Mouse (Mus musculus): ENCODE measurements at regions not wholly inside any gene's neighbourhood (a gene's known extent, or its start where the extent isn't known, plus 50 kb on each side); places are given as distances from the start of the nearest gene placed in this dataset.

DNA sequence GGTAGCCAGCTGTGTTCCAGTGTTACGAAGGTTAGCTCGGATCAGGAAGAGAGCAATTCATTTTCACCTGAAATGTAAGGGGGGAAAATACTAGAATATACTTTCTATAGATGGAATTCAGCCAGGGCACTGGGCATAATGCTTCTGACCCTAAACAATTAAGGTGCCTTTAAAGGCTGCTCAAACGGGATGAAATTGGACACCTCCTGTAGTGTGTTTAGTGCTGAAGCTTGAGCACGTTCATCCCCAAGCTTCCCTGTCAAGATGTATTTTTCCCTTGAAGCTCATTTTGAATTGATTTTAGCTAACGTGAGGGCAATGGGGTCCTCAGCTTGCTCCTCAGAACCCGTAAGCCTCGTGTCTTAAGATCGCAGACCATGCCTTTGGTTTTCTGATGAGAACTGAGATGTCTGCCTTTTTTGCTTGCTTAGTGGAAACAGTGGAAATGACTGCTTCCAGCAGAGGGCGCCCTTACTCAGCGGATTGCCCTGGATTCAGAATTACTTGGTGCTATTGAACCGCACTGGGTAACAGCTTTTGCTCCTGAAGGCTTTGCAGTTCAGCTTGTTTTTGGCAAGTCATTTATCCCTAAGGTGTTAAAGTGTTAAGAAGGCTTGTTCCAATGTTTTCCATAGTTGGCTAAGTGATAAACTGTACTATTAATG is 74.6 kb upstream of the Fermt1 start:
- Histone ChIP-seq H3K4me1 (no peaks in the 10 kb centered on the region), H3K9me3 (no peaks in the 10 kb centered on the region), H3K36me3 (replicated peaks; ENCODE audit: low read length) (no peaks in the 10 kb centered on the region), H3K4me3 (replicated peaks) (no peak overlapping the region), H3K27me3 (replicated peaks) (no peaks in the 10 kb centered on the region)
- TF ChIP-seq GATA1 (IDR thresholded peaks at IDR 0.05; ENCODE audit: borderline replicate concordance, low read length) (no peak), FLI1 (IDR thresholded peaks at IDR 0.05; ENCODE audit: low read length) (no peak)

DNA sequence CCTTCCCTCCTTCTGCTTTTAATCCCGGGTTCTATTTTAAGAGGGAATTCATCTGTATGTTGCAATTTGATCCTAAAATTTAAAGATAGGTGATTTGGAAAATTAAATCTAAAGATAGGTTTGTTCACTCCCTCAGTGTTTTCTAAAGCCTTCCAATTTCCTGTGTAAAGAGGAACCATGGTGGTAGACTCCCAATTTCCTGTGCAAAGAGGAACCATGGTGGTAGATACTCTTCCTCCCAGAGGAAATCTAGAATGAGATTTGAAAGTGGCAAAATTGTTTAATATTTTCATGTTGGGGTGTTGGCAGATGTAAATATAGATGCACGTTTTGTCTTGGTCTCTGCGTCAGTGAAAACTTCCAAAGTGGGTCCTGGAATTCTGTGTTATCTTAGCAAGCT is 75.5 kb upstream of the Fermt1 start:
- H3K9me3 ChIP-seq: no peaks in the 10 kb centered on the region
- H3K4me1 ChIP-seq: no peaks in the 10 kb centered on the region
- no peak for TF ChIP-seq GATA1 (IDR thresholded peaks at IDR 0.05; ENCODE audit: borderline replicate concordance, low read length)
- TF ChIP-seq FLI1 (IDR thresholded peaks at IDR 0.05; ENCODE audit: low read length): no peak
- no peak overlapping the region for H3K4me3 ChIP-seq (replicated peaks)
- H3K36me3 ChIP-seq (replicated peaks; ENCODE audit: low read length): no peaks in the 10 kb centered on the region
- no peaks in the 10 kb centered on the region for H3K27me3 ChIP-seq (replicated peaks)

DNA sequence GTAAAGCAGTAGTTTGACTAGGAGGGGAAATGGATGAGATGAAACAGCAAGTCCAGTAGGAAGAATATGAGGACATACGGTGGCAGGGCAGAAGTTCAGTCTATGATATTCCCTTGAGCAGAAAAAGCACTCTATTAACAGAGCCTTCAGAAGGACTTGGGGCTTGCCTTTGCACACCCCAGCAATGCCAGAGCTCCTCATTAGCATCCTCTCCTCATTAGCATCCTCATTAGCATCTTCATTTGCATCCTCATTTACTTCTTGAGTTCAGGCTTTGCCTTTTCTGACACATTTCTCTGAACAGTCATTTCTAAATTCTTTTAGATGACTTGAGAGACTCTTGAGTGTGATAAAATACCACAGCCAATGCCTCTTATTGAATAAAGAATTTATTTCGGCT is 81.3 kb upstream of the Fermt1 start:
- H3K36me3 ChIP-seq (replicated peaks; ENCODE audit: low read length): no peaks in the 10 kb centered on the region
- H3K9me3 ChIP-seq: peaks cover 3% of the 10 kb centered on the region
- TF ChIP-seq FLI1 (IDR thresholded peaks at IDR 0.05; ENCODE audit: low read length) (no peak), GATA1 (IDR thresholded peaks at IDR 0.05; ENCODE audit: borderline replicate concordance, low read length) (no peak)
- H3K4me3 ChIP-seq (replicated peaks): no peak overlapping the region
- H3K4me1 ChIP-seq: no peaks in the 10 kb centered on the region
- no peaks in the 10 kb centered on the region for H3K27me3 ChIP-seq (replicated peaks)

DNA sequence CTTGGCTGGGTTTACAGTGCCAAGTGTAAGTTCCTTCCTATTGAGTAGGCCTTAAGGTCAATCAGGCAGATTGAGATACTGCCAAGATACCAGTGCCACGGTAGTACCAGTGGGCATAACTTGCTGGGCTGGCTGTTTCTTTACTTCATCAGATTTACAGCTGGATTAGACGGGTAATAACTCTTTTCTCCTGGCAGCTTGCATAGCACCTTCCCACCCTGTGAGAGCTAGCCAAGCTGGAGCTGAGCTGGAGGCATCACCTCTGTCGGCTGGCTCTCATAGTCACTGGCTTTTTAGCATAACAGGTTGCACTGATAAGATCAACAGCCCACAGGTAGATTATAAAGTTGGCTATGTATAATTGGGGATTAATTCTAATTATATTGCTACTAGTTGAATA is 89.7 kb upstream of the Fermt1 start:
- H3K27me3 ChIP-seq (replicated peaks): no peaks in the 10 kb centered on the region
- TF ChIP-seq GATA1 (IDR thresholded peaks at IDR 0.05; ENCODE audit: borderline replicate concordance, low read length) (no peak), FLI1 (IDR thresholded peaks at IDR 0.05; ENCODE audit: low read length) (no peak)
- H3K4me3 ChIP-seq (replicated peaks): no peak overlapping the region
- no peaks in the 10 kb centered on the region for H3K9me3 ChIP-seq
- H3K4me1 ChIP-seq: no peaks in the 10 kb centered on the region
- H3K36me3 ChIP-seq (replicated peaks; ENCODE audit: low read length): no peaks in the 10 kb centered on the region

DNA sequence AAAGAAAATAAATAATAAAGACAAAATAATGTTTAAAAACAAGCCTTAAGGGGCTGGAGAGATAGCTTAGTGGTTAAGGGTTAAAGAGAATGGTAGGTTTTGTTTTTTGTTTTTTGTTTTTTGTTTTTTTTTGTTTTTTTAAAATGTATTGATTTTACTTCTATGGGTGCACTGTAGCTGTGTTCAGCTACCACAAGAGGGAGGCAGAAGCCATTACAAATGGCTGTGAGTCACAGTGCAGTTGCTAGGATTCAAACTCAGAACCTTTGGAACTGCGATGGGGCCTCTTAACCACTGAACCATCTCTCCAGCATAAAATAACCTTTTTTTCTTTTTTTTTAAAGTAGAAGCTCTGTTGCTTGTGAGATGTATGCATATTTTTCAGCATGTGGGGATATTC is 95.0 kb upstream of the Fermt1 start:
- H3K4me1 ChIP-seq: no peaks in the 10 kb centered on the region
- no peak for TF ChIP-seq FLI1 (IDR thresholded peaks at IDR 0.05; ENCODE audit: low read length)
- no peak for TF ChIP-seq GATA1 (IDR thresholded peaks at IDR 0.05; ENCODE audit: borderline replicate concordance, low read length)
- no peak overlapping the region for H3K4me3 ChIP-seq (replicated peaks)
- no peaks in the 10 kb centered on the region for H3K9me3 ChIP-seq
- no peaks in the 10 kb centered on the region for H3K36me3 ChIP-seq (replicated peaks; ENCODE audit: low read length)
- no peaks in the 10 kb centered on the region for H3K27me3 ChIP-seq (replicated peaks)

DNA sequence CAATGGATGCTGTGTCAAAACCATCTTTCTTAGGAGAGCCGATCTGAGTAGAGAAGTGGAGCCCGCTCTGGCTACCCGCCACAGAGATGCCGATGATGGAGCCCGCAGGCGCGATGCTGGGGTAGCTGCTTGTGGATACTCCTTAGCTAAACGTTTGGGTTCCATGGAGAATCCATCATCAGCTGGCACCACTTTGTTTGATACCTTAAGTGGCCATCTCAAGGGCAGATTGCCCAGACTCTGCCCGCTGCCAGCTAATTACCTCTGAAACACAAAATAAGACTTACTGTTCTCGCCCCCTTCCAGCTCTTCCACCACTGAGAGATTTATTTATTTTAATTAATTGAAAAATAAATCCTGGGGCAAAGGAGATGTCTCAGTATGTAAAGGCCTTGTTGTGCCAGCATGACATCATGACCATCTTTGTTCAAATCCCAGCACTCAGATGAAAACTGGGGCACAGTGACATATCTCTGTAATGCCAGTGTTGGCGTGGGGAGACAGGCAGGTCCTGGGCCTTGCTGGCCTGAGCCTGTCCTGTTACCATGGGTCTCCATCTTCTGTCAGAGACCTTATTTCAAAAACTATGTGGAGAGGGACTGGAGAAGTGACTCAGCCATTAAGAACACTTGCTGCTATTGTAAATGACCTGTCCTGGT is 132.1 kb upstream of the Fermt1 start:
- H3K36me3 ChIP-seq (replicated peaks; ENCODE audit: low read length): no peaks in the 10 kb centered on the region
- no peak overlapping the region for H3K4me3 ChIP-seq (replicated peaks)
- no peaks in the 10 kb centered on the region for H3K27me3 ChIP-seq (replicated peaks)
- H3K4me1 ChIP-seq: no peaks in the 10 kb centered on the region
- 0 out of 2 replicates have a peak, but pooled peaks cover 3% of the 10 kb centered on the region for H3K9me3 ChIP-seq
- TF ChIP-seq GATA1 (IDR thresholded peaks at IDR 0.05; ENCODE audit: borderline replicate concordance, low read length): no peak
- no peak for TF ChIP-seq FLI1 (IDR thresholded peaks at IDR 0.05; ENCODE audit: low read length)

DNA sequence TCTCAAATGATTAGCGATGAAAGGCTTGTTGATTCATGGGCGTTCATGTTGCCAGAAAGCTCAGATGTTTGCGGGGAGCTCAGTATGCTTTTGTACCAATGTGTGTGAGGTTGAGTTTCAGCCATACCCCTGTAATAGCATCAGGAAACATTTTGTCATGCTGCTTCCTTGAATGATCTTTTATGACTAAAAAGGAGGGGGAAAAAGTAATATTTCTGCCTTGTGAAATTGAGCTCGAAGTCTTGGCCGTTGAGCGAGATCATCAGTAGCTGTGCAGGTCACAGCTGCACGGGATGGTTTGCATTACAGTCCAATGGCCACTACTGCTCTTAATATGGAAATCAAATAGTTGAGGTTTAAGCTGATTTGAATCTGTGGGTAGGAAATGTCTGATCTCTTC is 145.3 kb upstream of the Fermt1 start:
- H3K27me3 ChIP-seq (replicated peaks): no peaks in the 10 kb centered on the region
- H3K4me1 ChIP-seq: no peaks in the 10 kb centered on the region
- TF ChIP-seq FLI1 (IDR thresholded peaks at IDR 0.05; ENCODE audit: low read length): no peak
- TF ChIP-seq GATA1 (IDR thresholded peaks at IDR 0.05; ENCODE audit: borderline replicate concordance, low read length): no peak
- H3K4me3 ChIP-seq (replicated peaks): no peak overlapping the region
- H3K9me3 ChIP-seq: peaks cover 9% of the 10 kb centered on the region
- H3K36me3 ChIP-seq (replicated peaks; ENCODE audit: low read length): no peaks in the 10 kb centered on the region

DNA sequence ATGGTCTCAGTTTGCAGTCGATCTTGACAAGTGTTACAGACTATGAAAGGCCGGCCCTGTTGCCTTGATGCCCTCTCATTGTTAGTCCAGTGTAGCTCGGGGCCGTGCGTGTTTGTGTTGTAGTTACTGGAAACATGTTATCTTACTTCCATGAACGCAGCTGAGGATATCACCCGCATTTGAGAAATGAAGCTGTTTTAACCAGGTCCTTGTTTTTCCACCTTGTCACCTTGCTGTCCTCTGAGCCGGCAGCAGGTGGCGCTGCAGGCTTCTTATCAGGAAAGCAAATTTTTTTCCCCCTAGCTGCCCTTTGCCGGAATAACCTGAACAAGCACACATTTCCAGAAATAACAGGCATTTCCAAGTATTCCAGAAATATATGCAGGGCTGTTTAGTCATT is 167.9 kb upstream of the Fermt1 start:
- TF ChIP-seq GATA1 (IDR thresholded peaks at IDR 0.05; ENCODE audit: borderline replicate concordance, low read length) (no peak), FLI1 (IDR thresholded peaks at IDR 0.05; ENCODE audit: low read length) (no peak)
- Histone ChIP-seq H3K4me3 (replicated peaks) (no peak overlapping the region), H3K4me1 (no peaks in the 10 kb centered on the region), H3K27me3 (replicated peaks) (no peaks in the 10 kb centered on the region), H3K9me3 (0 out of 2 replicates have a peak, but pooled peaks cover 6% of the 10 kb centered on the region), H3K36me3 (replicated peaks; ENCODE audit: low read length) (no peaks in the 10 kb centered on the region)

DNA sequence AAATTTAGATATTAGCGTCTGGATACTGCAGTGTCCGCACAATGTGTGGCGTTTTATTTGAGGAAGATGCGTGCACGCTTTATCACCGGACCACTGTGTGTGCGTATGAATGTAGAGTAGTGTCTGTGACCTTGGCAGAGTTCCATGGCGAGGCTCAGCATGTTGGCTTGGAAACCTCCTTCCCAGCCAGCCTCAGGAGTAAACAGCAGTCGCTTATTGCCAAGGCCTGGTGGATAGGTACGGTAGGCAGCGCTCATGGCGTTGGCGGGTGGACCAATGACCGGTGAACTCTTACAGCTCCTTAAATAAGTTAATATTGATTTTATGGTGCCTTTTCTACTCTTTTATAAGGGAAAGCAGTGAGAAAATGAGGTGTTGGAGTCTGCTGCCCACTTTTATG is 172.9 kb upstream of the Fermt1 start:
- H3K36me3 ChIP-seq (replicated peaks; ENCODE audit: low read length): no peaks in the 10 kb centered on the region
- TF ChIP-seq GATA1 (IDR thresholded peaks at IDR 0.05; ENCODE audit: borderline replicate concordance, low read length) (no peak), FLI1 (IDR thresholded peaks at IDR 0.05; ENCODE audit: low read length) (no peak)
- no peaks in the 10 kb centered on the region for H3K4me1 ChIP-seq

DNA sequence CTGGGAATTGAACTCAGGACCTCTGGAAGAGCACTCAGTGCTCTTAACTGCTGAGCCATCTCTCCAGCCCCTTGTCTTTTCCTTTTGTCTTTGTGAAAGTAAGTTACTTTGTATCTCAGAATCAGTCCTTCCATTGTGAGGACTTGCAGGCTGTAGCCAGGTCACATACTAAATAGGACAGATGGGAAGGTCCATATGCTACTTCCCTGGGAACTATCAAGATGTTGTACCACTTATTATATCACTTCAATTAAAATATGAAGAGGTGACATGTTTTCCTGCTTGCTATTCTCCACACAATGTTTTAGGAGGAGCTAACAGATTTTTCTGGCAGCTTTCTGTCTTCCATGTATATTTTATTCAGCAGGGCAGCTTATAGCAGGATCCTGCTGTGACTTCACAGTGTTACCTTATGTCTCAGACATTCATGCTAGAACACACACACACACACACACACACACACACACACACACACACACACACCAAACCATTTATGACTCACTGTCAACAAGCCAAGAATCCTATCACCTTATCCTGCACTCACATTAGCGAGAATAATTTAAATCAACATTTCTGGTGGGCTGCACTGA is 179.6 kb upstream of the Fermt1 start:
- no peaks in the 10 kb centered on the region for H3K36me3 ChIP-seq (replicated peaks; ENCODE audit: low read length)
- TF ChIP-seq GATA1 (IDR thresholded peaks at IDR 0.05; ENCODE audit: borderline replicate concordance, low read length): no peak
- no peak for TF ChIP-seq FLI1 (IDR thresholded peaks at IDR 0.05; ENCODE audit: low read length)
- H3K9me3 ChIP-seq: 0 out of 2 replicates have a peak, but pooled peaks cover 3% of the 10 kb centered on the region
- H3K4me1 ChIP-seq: no peaks in the 10 kb centered on the region
- H3K27me3 ChIP-seq (replicated peaks): no peaks in the 10 kb centered on the region
- no peak overlapping the region for H3K4me3 ChIP-seq (replicated peaks)

More for the DNA sequence above, 172.9 kb upstream of the Fermt1 start:
- no peaks in the 10 kb centered on the region for H3K27me3 ChIP-seq (replicated peaks)
- H3K9me3 ChIP-seq: 0 out of 2 replicates have a peak, but pooled peaks cover 10% of the 10 kb centered on the region
- no peak overlapping the region for H3K4me3 ChIP-seq (replicated peaks)

All from megakaryocyte, embryonic 14.5 days (primary cell).